Mouse (Mus musculus) adrenal gland (tissue): ENCODE results near the gene Arrdc5.

Source experiments
- intact Hi-C: fragments of 180-260 bp; cut with DNase I; formaldehyde crosslinking; loops from one replicate; pipeline ENCODE4 v1.15.1; 2025

Gene Arrdc5

DNA sequence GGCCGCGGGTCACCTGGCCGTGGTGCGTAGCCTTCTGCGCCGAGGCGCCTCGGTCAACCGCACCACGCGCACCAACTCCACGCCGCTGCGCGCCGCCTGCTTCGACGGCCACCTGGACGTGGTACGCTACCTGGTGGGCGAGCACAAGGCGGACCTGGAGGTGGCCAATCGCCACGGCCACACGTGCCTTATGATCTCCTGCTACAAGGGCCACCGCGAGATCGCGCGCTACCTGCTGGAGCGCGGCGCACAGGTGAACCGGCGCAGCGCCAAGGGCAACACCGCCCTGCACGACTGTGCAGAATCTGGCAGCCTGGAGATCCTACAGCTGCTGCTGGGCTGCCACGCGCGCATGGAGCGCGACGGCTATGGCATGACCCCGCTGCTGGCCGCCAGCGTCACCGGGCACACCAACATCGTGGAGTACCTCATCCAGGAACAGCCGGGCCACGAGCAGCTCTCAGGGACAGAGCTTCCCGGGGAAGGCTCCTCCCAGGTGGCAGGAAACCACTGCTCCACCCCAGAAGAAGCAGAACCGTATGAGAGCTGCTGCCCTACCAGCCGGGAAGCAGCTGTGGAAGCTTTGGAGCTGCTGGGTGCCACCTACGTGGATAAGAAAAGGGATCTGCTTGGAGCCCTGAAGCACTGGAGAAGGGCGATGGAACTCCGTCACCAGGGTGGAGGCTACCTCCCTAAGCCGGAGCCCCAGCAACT lies 42.7 kb downstream of the Arrdc5 start:
- intact Hi-C loops: no loop called here

DNA sequence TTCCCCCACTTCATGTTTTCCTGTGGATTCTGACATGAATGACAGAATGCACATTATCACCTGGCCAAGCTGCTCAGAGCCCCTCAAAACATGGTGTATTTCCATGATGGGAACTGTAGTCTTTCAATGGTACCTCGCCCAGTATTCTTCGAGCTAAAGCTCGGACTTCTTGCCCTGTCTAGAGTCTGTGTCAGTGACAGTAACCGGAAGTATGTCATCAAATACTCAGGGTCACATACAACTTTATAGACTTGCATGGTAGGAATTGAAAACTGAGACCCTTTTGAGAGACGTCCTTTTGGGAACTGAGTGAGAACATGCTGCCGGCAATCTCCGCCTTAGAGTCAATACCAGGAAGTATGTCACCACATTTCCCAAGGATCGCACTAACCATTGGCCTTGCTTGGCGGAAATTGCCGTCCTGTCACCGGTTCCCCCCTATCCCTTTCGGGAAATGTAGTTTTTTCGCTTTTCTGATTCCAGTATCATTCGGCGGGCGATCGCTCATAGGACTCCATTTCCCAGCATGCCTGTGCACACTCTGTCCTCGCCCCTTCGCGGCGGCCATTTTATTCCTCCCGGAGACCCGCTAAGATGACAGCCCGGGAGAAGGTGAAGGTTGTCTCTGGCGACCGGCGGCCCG lies 43.7 kb downstream of the Arrdc5 start, which contains the start of gene Fem1a:
TSS of gene Fem1a (plus strand) at position 572 of the 643 bp plus-strand sequence.
- intact Hi-C loops: no loop called here

DNA sequence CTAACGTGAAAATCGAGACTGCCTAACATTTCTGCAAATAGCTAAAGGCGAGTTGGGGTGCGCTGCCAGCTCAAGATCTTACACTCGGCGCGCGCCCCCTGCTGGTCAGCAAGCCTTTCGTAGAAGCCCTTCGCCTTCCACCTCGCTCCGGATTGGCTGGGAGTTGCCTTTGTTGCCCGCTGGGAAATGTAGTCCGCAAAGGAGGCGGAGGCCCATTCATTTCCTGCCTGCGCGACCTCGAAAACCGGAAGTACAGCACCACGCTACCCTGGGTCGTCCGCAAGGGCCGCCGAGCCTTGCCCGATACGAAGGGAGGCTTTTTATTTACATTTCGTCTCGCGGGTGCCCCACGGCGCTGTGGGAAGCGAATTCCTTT lies 44.2 kb downstream of the Arrdc5 start:
- intact Hi-C loops: loop anchor here (1.0 kb wide), 1 partner anchor 123 kb away; no protein-coding TSS in a partner anchor

DNA sequence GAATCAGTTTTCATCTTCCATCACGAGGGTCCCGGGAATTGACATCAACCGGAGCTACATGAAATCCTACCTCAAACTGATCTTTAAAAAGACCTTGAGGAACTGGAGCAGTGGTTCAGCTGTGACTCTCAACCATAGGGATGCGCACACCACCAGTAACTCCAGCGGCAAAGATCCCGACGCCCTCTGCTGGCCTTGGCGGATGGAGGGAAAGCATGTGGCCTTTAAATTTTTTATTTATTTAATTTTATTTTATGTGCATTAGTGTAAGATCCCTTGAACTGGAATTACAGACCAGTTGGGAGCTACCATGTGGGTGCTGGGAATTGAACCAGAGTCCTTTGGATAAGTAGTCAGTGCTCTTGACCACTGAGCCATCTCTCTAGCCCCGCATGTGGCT lies 44.7 kb downstream of the Arrdc5 start:
- intact Hi-C loops: loop anchor here (1.0 kb wide), 1 partner anchor 122 kb away; no protein-coding TSS in a partner anchor

DNA sequence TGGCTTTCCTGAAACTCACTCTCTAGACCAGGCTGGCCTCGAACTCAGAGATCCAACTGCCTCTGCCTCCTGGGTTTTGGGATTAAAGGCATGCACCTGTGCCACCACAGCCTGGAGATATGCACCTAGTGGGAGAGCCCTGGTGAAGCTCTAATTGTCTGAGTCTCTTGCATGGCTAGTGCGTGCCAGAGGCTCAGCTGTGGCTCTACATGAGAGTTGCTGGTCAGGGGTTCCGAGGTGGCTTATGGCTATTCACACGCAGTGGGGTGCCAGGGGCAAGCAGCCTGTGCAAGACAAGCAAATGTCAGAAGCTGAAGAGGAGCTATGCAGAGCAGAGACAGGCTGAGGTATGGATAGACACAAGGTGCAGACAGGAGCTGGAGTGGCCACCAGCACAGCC lies 45.4 kb downstream of the Arrdc5 start:
- intact Hi-C loops: loop anchor here (1.0 to 5.0 kb wide), 2 partner anchors 57 to 121 kb away; no protein-coding TSS in a partner anchor

DNA sequence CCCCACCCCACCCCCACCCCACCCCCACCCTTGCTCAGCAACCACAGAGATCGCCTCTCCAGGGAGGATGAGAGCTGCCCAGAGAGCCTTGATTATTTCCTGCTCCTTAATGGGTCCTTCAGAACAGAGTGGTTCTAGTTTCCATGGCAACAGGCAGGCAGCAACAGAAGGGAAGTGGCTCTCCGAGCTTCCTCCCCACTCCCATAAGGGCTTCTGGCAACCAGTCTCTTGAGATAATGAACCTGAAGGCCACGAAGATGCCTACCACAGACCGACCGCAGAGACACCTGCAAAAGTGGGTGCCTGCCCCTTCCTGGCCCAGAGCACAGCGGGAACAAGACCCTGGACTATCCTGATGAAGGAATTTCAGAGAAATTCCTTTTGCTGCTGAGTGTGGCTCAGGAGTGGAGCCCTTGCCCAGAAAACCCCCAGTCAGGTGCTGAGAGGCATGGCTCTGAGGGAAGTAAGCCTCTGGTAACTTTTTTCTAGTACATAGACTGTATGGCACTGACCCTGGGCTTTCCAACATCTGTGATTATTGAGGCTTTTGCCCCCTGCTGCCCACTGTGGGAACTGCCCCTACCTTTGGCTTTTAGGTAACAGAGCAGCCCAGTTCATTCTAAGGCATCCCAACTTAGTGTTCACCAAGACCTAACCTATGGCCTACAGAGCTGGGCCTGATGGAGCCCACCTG lies 48.8 kb downstream of the Arrdc5 start:
- intact Hi-C loops: loop anchor here (5.0 kb wide), 1 partner anchor 54 kb away; no protein-coding TSS in a partner anchor

DNA sequence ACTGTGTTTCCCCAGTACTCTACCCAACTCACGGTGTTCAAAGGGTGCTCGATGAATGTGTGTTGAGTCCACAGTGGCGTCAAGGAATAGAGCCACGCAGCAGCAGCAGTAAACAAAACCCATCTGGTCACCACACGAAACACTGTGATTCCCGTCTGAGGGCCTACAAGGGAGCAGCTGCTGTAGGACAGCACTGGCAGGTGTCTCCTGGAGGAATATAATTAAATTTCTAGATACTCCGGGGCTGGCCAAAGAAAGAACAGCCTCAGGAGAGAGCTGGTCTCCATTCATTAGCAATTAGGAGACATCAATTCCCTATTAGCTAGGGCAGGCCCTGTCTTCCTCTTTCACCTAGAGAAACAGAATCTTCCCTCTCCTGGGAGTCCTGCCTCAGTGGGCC lies 54.5 kb downstream of the Arrdc5 start:
- intact Hi-C loops: no loop called here
